18 mouse cellular contexts compared by ENCODE assay signal in genomic region chr3:80878571-80878970, GRCm38 (mm10). TPM values are rescaled to one million over a fixed set of nuclear protein-coding genes. Genes with fewer than 3 reads are reported as not detected.
DNase-seq lines count a peak whose midpoint lies in the region; ATAC-seq and TF ChIP-seq lines count a peak whose summit lies in the region.
"Had no signal": no experiment of that assay in that cellular context is flagged by ENCODE, and none has a peak within 500 bp of the region (broad histone marks: within the 10 kb centered on the region; RNA-seq: fewer than 3 reads in every experiment).

No protein-coding gene starts in this region.

- 54% methylated on average over 5 of the region's 5 CpGs for WGBS in hindbrain, embryonic 11.5 days
- 49% methylated on average over 5 of the region's 5 CpGs for WGBS in hindbrain, embryonic 16.5 days
- WGBS in forebrain, postnatal 0 days: 19% methylated on average over 5 of the region's 5 CpGs

- H3K9me3 ChIP-seq in hindbrain, embryonic 11.5 days (ENCODE audit: control insufficient read depth, low read length): no peaks in the 10 kb centered on the region
- no peaks in the 10 kb centered on the region for H3K9me3 ChIP-seq in hindbrain, embryonic 16.5 days (ENCODE audit: control insufficient read depth, low read length)
- H3K9me3 ChIP-seq in forebrain, postnatal 0 days (ENCODE audit: low read length): no peaks in the 10 kb centered on the region
- H3K9me3 ChIP-seq: embryonic facial prominence, embryonic 15.5 days; heart, embryonic 15.5 days; liver, embryonic 15.5 days had no signal

- no peak for TF ChIP-seq CTCF in forebrain, postnatal 0 days (IDR thresholded peaks at IDR 0.05; ENCODE audit: low read depth)

- H3K36me3 ChIP-seq in hindbrain, embryonic 11.5 days (ENCODE audit: control insufficient read depth, insufficient read depth, low read length): no peaks in the 10 kb centered on the region
- no peaks in the 10 kb centered on the region for H3K36me3 ChIP-seq in hindbrain, embryonic 16.5 days (ENCODE audit: control insufficient read depth, insufficient read depth, low read length)
- H3K36me3 ChIP-seq in forebrain, postnatal 0 days (ENCODE audit: insufficient read depth): 0 out of 2 replicates have a peak, but pooled peaks cover 4% of the 10 kb centered on the region
- H3K36me3 ChIP-seq: embryonic facial prominence, embryonic 15.5 days; heart, embryonic 15.5 days; liver, embryonic 15.5 days had no signal

- H3K9ac ChIP-seq in hindbrain, embryonic 11.5 days (ENCODE audit: low read depth, low read length): no peak overlapping the region
- no peak overlapping the region for H3K9ac ChIP-seq in hindbrain, embryonic 16.5 days (ENCODE audit: low read depth, low read length)
- no peak overlapping the region for H3K9ac ChIP-seq in forebrain, postnatal 0 days
- H3K9ac ChIP-seq: embryonic facial prominence, embryonic 15.5 days; heart, embryonic 15.5 days; liver, embryonic 15.5 days had no signal

- no peak for ATAC-seq in hindbrain, embryonic 11.5 days (ENCODE audit: low FRiP score)
- no peak for ATAC-seq in hindbrain, embryonic 16.5 days
- ATAC-seq in forebrain, postnatal 0 days: peak; percentile 71
- ATAC-seq in activated CD4-positive, CD25-positive, alpha-beta regulatory T cell, adult 4 months: no peak
- ATAC-seq: intestine, embryonic 16.5 days had no signal

- H3K27me3 ChIP-seq in hindbrain, embryonic 11.5 days (ENCODE audit: control insufficient read depth, insufficient read depth, low read length): no peaks in the 10 kb centered on the region
- H3K27me3 ChIP-seq in hindbrain, embryonic 16.5 days (replicated peaks; ENCODE audit: control insufficient read depth, insufficient read depth, low read length): no peaks in the 10 kb centered on the region
- H3K27me3 ChIP-seq in forebrain, postnatal 0 days (ENCODE audit: insufficient read depth, low read length): no peaks in the 10 kb centered on the region
- H3K27me3 ChIP-seq: embryonic facial prominence, embryonic 15.5 days; heart, embryonic 15.5 days; liver, embryonic 15.5 days had no signal

- no peak overlapping the region for H3K27ac ChIP-seq in hindbrain, embryonic 11.5 days (ENCODE audit: low read depth, low read length)
- H3K27ac ChIP-seq in hindbrain, embryonic 16.5 days (ENCODE audit: low read depth, low read length): no peak overlapping the region
- no peak overlapping the region for H3K27ac ChIP-seq in forebrain, postnatal 0 days (ENCODE audit: low read depth, low read length)
- H3K27ac ChIP-seq: embryonic facial prominence, embryonic 15.5 days; heart, embryonic 15.5 days; liver, embryonic 15.5 days had no signal

- no peaks in the 10 kb centered on the region for H3K4me1 ChIP-seq in hindbrain, embryonic 11.5 days (replicated peaks; ENCODE audit: control insufficient read depth, insufficient read depth, low read length)
- no peaks in the 10 kb centered on the region for H3K4me1 ChIP-seq in hindbrain, embryonic 16.5 days (ENCODE audit: control insufficient read depth, insufficient read depth, low read depth, low read length)
- 0 out of 2 replicates have a peak, but pooled peaks cover 4% of the 10 kb centered on the region for H3K4me1 ChIP-seq in forebrain, postnatal 0 days (ENCODE audit: insufficient read depth)
- H3K4me1 ChIP-seq: embryonic facial prominence, embryonic 15.5 days; heart, embryonic 15.5 days; liver, embryonic 15.5 days had no signal

- no peak overlapping the region for H3K4me2 ChIP-seq in hindbrain, embryonic 11.5 days (replicated peaks; ENCODE audit: low read depth, low read length)
- no peak overlapping the region for H3K4me2 ChIP-seq in hindbrain, embryonic 16.5 days (ENCODE audit: low read length)
- H3K4me2 ChIP-seq in forebrain, postnatal 0 days (ENCODE audit: low read depth): no peak overlapping the region
- H3K4me2 ChIP-seq: embryonic facial prominence, embryonic 15.5 days; heart, embryonic 15.5 days; liver, embryonic 15.5 days had no signal

- DNase-seq in hindbrain, embryonic 11.5 days (ENCODE audit: low spot score): peak; percentile 47
- DNase-seq in right cerebral cortex, postnatal 10 days (ENCODE audit: low spot score in 2 of 2): peak; percentile 38 to 41
- DNase-seq in right cerebral cortex, postnatal 4 days: no peak
- peak; percentile 21 for DNase-seq in forebrain, postnatal 0 days
- DNase-seq in urinary bladder, postnatal 36 days (ENCODE audit: low spot score in 2 of 2): no peak
- DNase-seq in heart, postnatal 25 days (ENCODE audit: low spot score): no peak
- DNase-seq: adrenal gland, postnatal 10 days; cerebellum, adult 11 months; gastrocnemius, postnatal 36 days; layer of hippocampus, adult 9-11 months; right cerebral cortex, postnatal 14 days had no signal

- no peak overlapping the region for H3K4me3 ChIP-seq in hindbrain, embryonic 11.5 days (ENCODE audit: low read depth, low read length)
- H3K4me3 ChIP-seq in hindbrain, embryonic 16.5 days (ENCODE audit: low read length): no peak overlapping the region
- H3K4me3 ChIP-seq in forebrain, postnatal 0 days (ENCODE audit: low read depth, low read length): no peak overlapping the region
- H3K4me3 ChIP-seq: embryonic facial prominence, embryonic 15.5 days; heart, embryonic 15.5 days; liver, embryonic 15.5 days had no signal

- intact Hi-C loops in heart, postnatal 25 days (cut with DNase I): no loop called here

RNA-seq across cellular contexts. Expression of gene Glrb, which starts 34.9 kb away (rescaled TPM):
- polyA plus RNA-seq in hindbrain, embryonic 11.5 days (2014; fragmentation: Nextera tagmentation; extraction: Ambion mirVana): 13.7 and 14.7 TPM in 2 replicates
- polyA plus RNA-seq in hindbrain, embryonic 16.5 days (2015; fragmentation: Nextera tagmentation; extraction: Ambion mirVana): 53.7 and 73.3 TPM in 2 replicates
- total RNA-seq in forebrain, postnatal 0 days (2014; rRNA removed): 79.4 and 99.6 TPM in 2 replicates
- 51.1 and 56.9 TPM in 2 replicates for polyA plus RNA-seq in forebrain, postnatal 0 days (2015; fragmentation: Nextera tagmentation; extraction: Ambion mirVana)
- polyA plus RNA-seq in activated CD4-positive, CD25-positive, alpha-beta regulatory T cell, adult 4 months (2017; shearing (Covaris generic)): not detected
- under 1 TPM; 0.16 to 0.17 TPM for total RNA-seq in heart, postnatal 25 days (2021)
- total RNA-seq: MEL had no signal

Comparison
In these comparisons a context has a peak if more than half of its experiments do, and no peak if none do; other contexts are left out.
1. DNase-seq: peak in hindbrain, embryonic 11.5 days (single experiment), right cerebral cortex, postnatal 10 days (2 of 2) and forebrain, postnatal 0 days (single experiment); none in right cerebral cortex, postnatal 4 days (single experiment), urinary bladder, postnatal 36 days (0 of 2) and heart, postnatal 25 days (single experiment).
2. RNA of gene Glrb, which starts 34.9 kb away (polyA plus RNA-seq): 53.7 to 73.3 TPM in hindbrain, embryonic 16.5 days, 51.1 to 56.9 TPM in forebrain, postnatal 0 days and 13.7 to 14.7 TPM in hindbrain, embryonic 11.5 days; not detected in activated CD4-positive, CD25-positive, alpha-beta regulatory T cell, adult 4 months; every median in the first group is over 10 times any median in the second.